8 mouse cellular contexts compared by ENCODE assay signal in genomic region chr7:81654946-81655718, GRCm38 (mm10). TPM values are rescaled to one million over a fixed set of nuclear protein-coding genes. Genes with fewer than 3 reads are reported as not detected.
DNase-seq lines count a peak whose midpoint lies in the region; ATAC-seq and TF ChIP-seq lines count a peak whose summit lies in the region.

No protein-coding gene starts in this region.

- no peaks in the 10 kb centered on the region for H3K9me3 ChIP-seq in embryonic facial prominence, embryonic 13.5 days

- 55% methylated on average over 9 of the region's 9 CpGs for WGBS in embryonic facial prominence, embryonic 13.5 days
- WGBS in olfactory bulb, adult 2 months = 61% methylated on average over 9 of the region's 9 CpGs

- intact Hi-C loops in heart, postnatal 14 days (cut with DNase I) = no loop called here

- peaks cover 10% of the 10 kb centered on the region for H3K27me3 ChIP-seq in embryonic facial prominence, embryonic 13.5 days

- peak; percentile 67 for DNase-seq in retina, postnatal 1 day
- no peak for DNase-seq in retina, embryonic 14.5 days (ENCODE audit: low spot score)
- DNase-seq in heart, postnatal 14 days = peak; percentile 44 to 60
- no peak for DNase-seq in urinary bladder, postnatal 25 days (ENCODE audit: low spot score)
- DNase-seq in layer of hippocampus, postnatal 36 days = no peak

- H3K4me1 ChIP-seq in embryonic facial prominence, embryonic 13.5 days = peaks cover 46% of the 10 kb centered on the region
- H3K4me1 ChIP-seq in olfactory bulb, adult 2 months (ENCODE audit: control insufficient read depth, insufficient read depth, low read length) = peaks cover 34% of the 10 kb centered on the region

- 0 out of 2 replicates have a peak overlapping the region, but pooled peaks have one; percentile 49 for H3K4me2 ChIP-seq in embryonic facial prominence, embryonic 13.5 days

- H3K36me3 ChIP-seq in embryonic facial prominence, embryonic 13.5 days = no peaks in the 10 kb centered on the region

- no peak overlapping the region for H3K4me3 ChIP-seq in embryonic facial prominence, embryonic 13.5 days
- H3K4me3 ChIP-seq in olfactory bulb, adult 2 months (ENCODE audit: insufficient read depth, low read depth, low read length) = no peak overlapping the region

- no peak for TF ChIP-seq POLR2A in olfactory bulb, adult 2 months (IDR thresholded peaks at IDR 0.05; ENCODE audit: insufficient read depth, low read depth, low read length)

- no peak for TF ChIP-seq CTCF in olfactory bulb, adult 2 months (IDR thresholded peaks at IDR 0.05; ENCODE audit: insufficient read depth, low read depth, low read length)

- H3K27ac ChIP-seq in embryonic facial prominence, embryonic 13.5 days = peak overlapping the region; percentile 77
- peak overlapping the region; percentile 74 for H3K27ac ChIP-seq in olfactory bulb, adult 2 months (ENCODE audit: insufficient read depth, low read depth, low read length)

- no peak for ATAC-seq in embryonic facial prominence, embryonic 13.5 days (ENCODE audit: insufficient number of reproducible peaks, insufficient read depth, low FRiP score, low TSS enrichment, low read depth)
- no peak for ATAC-seq in megakaryocyte, adult 5-6 weeks (ENCODE audit: poor library complexity, severe bottlenecking)

- no peak overlapping the region for H3K9ac ChIP-seq in embryonic facial prominence, embryonic 13.5 days

RNA-seq across cellular contexts. Expression of gene Homer2, which starts 52.2 kb away (rescaled TPM):
- 16.4 and 24.0 TPM in 2 replicates for polyA plus RNA-seq in embryonic facial prominence, embryonic 13.5 days (2015; fragmentation: Nextera tagmentation; extraction: Ambion mirVana)
- total RNA-seq in heart, postnatal 14 days (2021) = 10 to 100 TPM; 69.7 to 70.8 TPM
- not detected in 2 replicates for polyA plus RNA-seq in olfactory bulb, adult 2 months (2012; ENCODE audit: insufficient read depth, insufficient read length, low replicate concordance, missing spikeins)
- 0.14 and 0.42 TPM in 2 replicates for total RNA-seq in megakaryocyte, adult 5-6 weeks (2015)
- 0.04 and 0.57 TPM in 2 replicates for total RNA-seq in megakaryocyte, adult 5-6 weeks (2017)
- 10 to 100 TPM; 88.6 to 92.1 TPM for total RNA-seq in layer of hippocampus, postnatal 36 days (2021)

Comparison
In these comparisons a context has a peak if more than half of its experiments do, and no peak if none do; other contexts are left out.
1. DNase-seq: peak in retina, postnatal 1 day (single experiment) and heart, postnatal 14 days (2 of 2); none in retina, embryonic 14.5 days (single experiment), urinary bladder, postnatal 25 days (single experiment) and layer of hippocampus, postnatal 36 days (0 of 2).
2. RNA of gene Homer2, which starts 52.2 kb away (total RNA-seq): 88.6 to 92.1 TPM in layer of hippocampus, postnatal 36 days and 69.7 to 70.8 TPM in heart, postnatal 14 days; 0.04 to 0.57 TPM in megakaryocyte, adult 5-6 weeks; every median in the first group is over 10 times any median in the second.